ENCODE assay signal across 9 mouse cellular contexts in the genomic region with DNA sequence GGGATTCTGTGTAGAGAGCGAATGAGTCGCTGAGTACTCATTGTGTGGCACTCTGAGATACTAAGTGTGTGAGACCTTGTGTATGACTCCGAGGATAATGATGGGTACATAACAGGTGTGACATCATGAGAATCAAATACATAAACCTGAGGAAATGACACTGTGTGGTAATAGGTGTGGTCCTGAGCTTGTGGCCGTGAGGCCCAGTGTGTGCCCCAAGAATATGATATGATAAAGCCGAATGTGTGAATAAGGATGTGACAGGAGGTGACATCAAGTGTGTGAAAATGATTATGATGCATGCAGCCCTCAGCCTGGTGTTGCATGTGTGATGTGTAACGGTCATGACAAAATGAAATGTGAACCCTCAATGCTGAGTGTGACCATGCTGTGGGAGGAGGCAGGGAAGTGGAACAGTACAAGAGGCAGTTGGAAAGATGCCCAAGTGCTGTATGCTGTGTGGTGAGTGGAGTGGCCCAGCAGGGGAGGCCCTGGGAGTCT. TPM values are rescaled to one million over a fixed set of nuclear protein-coding genes. Genes with fewer than 3 reads are reported as not detected.
DNase-seq lines count a peak whose midpoint lies in the region; ATAC-seq lines count a peak whose summit lies in the region.
"Had no signal": no experiment of that assay in that cellular context is flagged by ENCODE, and none has a peak within 500 bp of the region (broad histone marks: within the 10 kb centered on the region; RNA-seq: fewer than 3 reads in every experiment).

No protein-coding gene starts in this region.

- peak overlapping the region; percentile 2; the same call in 1 of the 2 replicates for H3K27ac ChIP-seq in hindbrain, embryonic 13.5 days
- H3K27ac ChIP-seq in hindbrain, embryonic 14.5 days: no peak overlapping the region
- H3K27ac ChIP-seq in brown adipose tissue, adult 24 weeks (replicated peaks; ENCODE audit: low read depth, low read length): peak overlapping the region; percentile 98
- H3K27ac ChIP-seq: limb, embryonic 13.5 days had no signal

- no peak overlapping the region for H3K4me2 ChIP-seq in hindbrain, embryonic 13.5 days
- no peak overlapping the region for H3K4me2 ChIP-seq in hindbrain, embryonic 14.5 days (replicated peaks)
- H3K4me2 ChIP-seq: limb, embryonic 13.5 days had no signal

- H3K36me3 ChIP-seq in hindbrain, embryonic 13.5 days: no peaks in the 10 kb centered on the region
- H3K36me3 ChIP-seq in hindbrain, embryonic 14.5 days (replicated peaks; ENCODE audit: control insufficient read depth, insufficient read depth): no peaks in the 10 kb centered on the region
- H3K36me3 ChIP-seq: limb, embryonic 13.5 days had no signal

- H3K4me3 ChIP-seq in hindbrain, embryonic 13.5 days: no peak overlapping the region
- H3K4me3 ChIP-seq in hindbrain, embryonic 14.5 days (replicated peaks; ENCODE audit: low read length): no peak overlapping the region
- no peak overlapping the region for H3K4me3 ChIP-seq in brown adipose tissue, adult 24 weeks (ENCODE audit: insufficient read depth, low read depth, low read length)
- H3K4me3 ChIP-seq: limb, embryonic 13.5 days had no signal

- no peak for DNase-seq in hindbrain, embryonic 14.5 days (ENCODE audit: low spot score)
- DNase-seq in CD4-positive, CD25-positive, alpha-beta regulatory T cell, adult 2 months (ENCODE audit: low read depth, low spot score): peak; percentile 83
- DNase-seq in lung, postnatal 10 days: peak; percentile 83
- DNase-seq in cerebellum, adult 9-11 months: no peak
- DNase-seq in cerebellum, adult 11 months: no peak
- DNase-seq in ovary, postnatal 36 days (ENCODE audit: low spot score): no peak

- ATAC-seq in hindbrain, embryonic 13.5 days (ENCODE audit: low FRiP score): no peak
- no peak for ATAC-seq in hindbrain, embryonic 14.5 days (ENCODE audit: low FRiP score)

- WGBS in hindbrain, embryonic 13.5 days: 87% methylated on average over 6 of the region's 6 CpGs
- 84% methylated on average over 6 of the region's 6 CpGs for WGBS in hindbrain, embryonic 14.5 days

- H3K9ac ChIP-seq in hindbrain, embryonic 13.5 days: no peak overlapping the region
- no peak overlapping the region for H3K9ac ChIP-seq in hindbrain, embryonic 14.5 days
- H3K9ac ChIP-seq: limb, embryonic 13.5 days had no signal

- H3K9me3 ChIP-seq in hindbrain, embryonic 13.5 days: no peaks in the 10 kb centered on the region
- no peaks in the 10 kb centered on the region for H3K9me3 ChIP-seq in hindbrain, embryonic 14.5 days (ENCODE audit: control insufficient read depth, low read length)
- H3K9me3 ChIP-seq: limb, embryonic 13.5 days had no signal

- H3K4me1 ChIP-seq in hindbrain, embryonic 13.5 days (replicated peaks): peaks cover 55% of the 10 kb centered on the region
- H3K4me1 ChIP-seq in hindbrain, embryonic 14.5 days (replicated peaks; ENCODE audit: control insufficient read depth, insufficient read depth, low read length): 0 out of 2 replicates have a peak, but pooled peaks cover 8% of the 10 kb centered on the region
- H3K4me1 ChIP-seq in brown adipose tissue, adult 24 weeks (ENCODE audit: control insufficient read depth, insufficient read depth, insufficient read length, low read length): peaks cover 54% of the 10 kb centered on the region

- H3K27me3 ChIP-seq in hindbrain, embryonic 13.5 days: no peaks in the 10 kb centered on the region
- H3K27me3 ChIP-seq in hindbrain, embryonic 14.5 days (ENCODE audit: control insufficient read depth, insufficient read depth, low read length): no peaks in the 10 kb centered on the region
- H3K27me3 ChIP-seq: limb, embryonic 13.5 days had no signal

RNA-seq across cellular contexts. Expression of gene Pde2a, which starts 45.1 kb away (rescaled TPM):
- polyA plus RNA-seq in hindbrain, embryonic 13.5 days (2015; fragmentation: Nextera tagmentation; extraction: Ambion mirVana): 28.8 and 31.6 TPM in 2 replicates
- 25.9 and 26.6 TPM in 2 replicates for polyA plus RNA-seq in hindbrain, embryonic 14.5 days (2014; fragmentation: Nextera tagmentation; extraction: Ambion mirVana)
- 2.6 and 12.2 TPM in 2 replicates for polyA plus RNA-seq in brown adipose tissue, adult 24 weeks (2012; ENCODE audit: insufficient read depth, insufficient read length, missing spikeins)

RNA-seq across cellular contexts. Expression of gene Gm45837, which starts 55.9 kb away (rescaled TPM):
- not detected in 2 replicates for polyA plus RNA-seq in hindbrain, embryonic 13.5 days (2015; fragmentation: Nextera tagmentation; extraction: Ambion mirVana)
- polyA plus RNA-seq in hindbrain, embryonic 14.5 days (2014; fragmentation: Nextera tagmentation; extraction: Ambion mirVana): 1.3 TPM in 1 of 2 replicates, not detected in the other
- 16.1 TPM in 1 of 2 replicates, not detected in the other for polyA plus RNA-seq in brown adipose tissue, adult 24 weeks (2012; ENCODE audit: insufficient read depth, insufficient read length, missing spikeins)

Comparison
In these comparisons a context has a peak if more than half of its experiments do, and no peak if none do; other contexts are left out.
1. DNase-seq: peak in CD4-positive, CD25-positive, alpha-beta regulatory T cell, adult 2 months (single experiment) and lung, postnatal 10 days (single experiment); none in hindbrain, embryonic 14.5 days (single experiment), cerebellum, adult 9-11 months (single experiment), cerebellum, adult 11 months (single experiment) and ovary, postnatal 36 days (single experiment).